Mouse (Mus musculus): ENCODE measurements around the gene Fut7.

Fut7 gene

GRCm38 (mm10) chr2:25457022-25457896 lies 34.2 kb downstream of the Fut7 start:
- ATAC-seq (ENCODE audit: insufficient number of reproducible peaks, low FRiP score, low TSS enrichment) = no peak

- no peak for ATAC-seq (ENCODE audit: insufficient number of reproducible peaks, low FRiP score, low TSS enrichment)
Measured at GRCm38 (mm10) chr2:25458911-25459310, 35.8 kb downstream of the Fut7 start.

- ATAC-seq (ENCODE audit: insufficient number of reproducible peaks, low FRiP score, low TSS enrichment) = 0 out of 2 replicates have a peak, but pooled peaks have one; percentile 5
Measured at GRCm38 (mm10) chr2:25460135-25460534, 37.1 kb downstream of the Fut7 start.

- ATAC-seq (ENCODE audit: insufficient number of reproducible peaks, low FRiP score, low TSS enrichment) = peak; percentile 56
Measured at GRCm38 (mm10) chr2:25460551-25461309, 37.7 kb downstream of the Fut7 start, which contains the start of gene Paxx. Paxx (minus strand) TSS chr2:25461094.

GRCm38 (mm10) chr2:25461407-25461806 lies 38.3 kb downstream of the Fut7 start:
- no peak for ATAC-seq (ENCODE audit: insufficient number of reproducible peaks, low FRiP score, low TSS enrichment)

GRCm38 (mm10) chr2:25463630-25464029 lies 40.6 kb downstream of the Fut7 start:
- ATAC-seq (ENCODE audit: insufficient number of reproducible peaks, low FRiP score, low TSS enrichment) = no peak

GRCm38 (mm10) chr2:25465256-25465655 lies 42.2 kb downstream of the Fut7 start:
- ATAC-seq (ENCODE audit: insufficient number of reproducible peaks, low FRiP score, low TSS enrichment) = no peak

- 0 out of 2 replicates have a peak, but pooled peaks have one; percentile 21 for ATAC-seq (ENCODE audit: insufficient number of reproducible peaks, low FRiP score, low TSS enrichment)
Measured at GRCm38 (mm10) chr2:25465816-25466635, 43.0 kb downstream of the Fut7 start.

- ATAC-seq (ENCODE audit: insufficient number of reproducible peaks, low FRiP score, low TSS enrichment) = no peak
Measured at GRCm38 (mm10) chr2:25467606-25468303, 44.7 kb downstream of the Fut7 start.

- ATAC-seq (ENCODE audit: insufficient number of reproducible peaks, low FRiP score, low TSS enrichment) = peak; percentile 42; the same call in 1 of the 2 replicates
Measured at GRCm38 (mm10) chr2:25468962-25469915, 46.2 kb downstream of the Fut7 start.

- no peak for ATAC-seq (ENCODE audit: insufficient number of reproducible peaks, low FRiP score, low TSS enrichment)
Measured at GRCm38 (mm10) chr2:25469969-25470368, 46.9 kb downstream of the Fut7 start, which contains the start of gene Ptgds. Ptgds (minus strand) TSS chr2:25470046.

- no peak for ATAC-seq (ENCODE audit: insufficient number of reproducible peaks, low FRiP score, low TSS enrichment)
Measured at GRCm38 (mm10) chr2:25472550-25472949, 49.5 kb downstream of the Fut7 start.

All from cerebellum, adult (tissue).